Mouse (Mus musculus): Measurements from ENCODE around the gene Stac. TPM values are rescaled to one million over a fixed set of nuclear protein-coding genes. Genes with fewer than 3 reads are reported as not detected.

The Stac gene
- polyA plus RNA-seq, 1 experiment from 2014 or later = 0.35 TPM

DNA sequence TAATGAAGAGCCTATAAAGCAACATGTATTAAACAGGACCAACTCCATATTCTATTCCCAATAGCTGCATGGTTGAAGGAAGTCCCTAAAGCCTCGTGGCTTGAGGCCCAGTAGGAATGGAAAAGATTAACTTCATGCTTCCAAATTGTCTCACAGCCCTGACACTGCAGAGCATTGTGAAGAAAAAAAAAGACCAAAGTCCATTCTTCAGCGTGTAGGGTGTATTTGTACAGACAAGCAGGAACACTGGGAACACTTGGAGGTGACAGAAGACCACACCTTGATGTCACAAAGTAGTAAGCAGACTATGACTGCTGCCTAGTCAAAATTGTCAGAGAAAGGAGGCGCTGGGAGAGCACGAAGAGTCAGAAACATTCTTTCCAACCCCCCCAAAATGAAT lies 45.9 kb downstream of the Stac start:
- Histone ChIP-seq H3K4me3 (ENCODE audit: low read depth, low read length) (no peak overlapping the region), H3K27ac (replicated peaks; ENCODE audit: low read depth, low read length) (no peak overlapping the region), H3K9me3 (replicated peaks; ENCODE audit: control insufficient read depth, low read length) (no peaks in the 10 kb centered on the region), H3K36me3 (replicated peaks; ENCODE audit: control insufficient read depth, insufficient read depth, low read depth, low read length) (no peaks in the 10 kb centered on the region), H3K27me3 (ENCODE audit: control insufficient read depth, insufficient read depth, low read length) (no peaks in the 10 kb centered on the region), H3K4me2 (ENCODE audit: low read depth, low read length) (no peak overlapping the region), H3K4me1 (ENCODE audit: control insufficient read depth, insufficient read depth, low read length) (no peaks in the 10 kb centered on the region), H3K9ac (replicated peaks; ENCODE audit: low read length) (no peak overlapping the region)
- ATAC-seq (replicated peaks; ENCODE audit: insufficient number of reproducible peaks, low FRiP score, low TSS enrichment, low read depth) (no peak), DNase-seq (ENCODE audit: low spot score) (no peak)
- 73% methylated on average over 4 of the region's 4 CpGs for WGBS

DNA sequence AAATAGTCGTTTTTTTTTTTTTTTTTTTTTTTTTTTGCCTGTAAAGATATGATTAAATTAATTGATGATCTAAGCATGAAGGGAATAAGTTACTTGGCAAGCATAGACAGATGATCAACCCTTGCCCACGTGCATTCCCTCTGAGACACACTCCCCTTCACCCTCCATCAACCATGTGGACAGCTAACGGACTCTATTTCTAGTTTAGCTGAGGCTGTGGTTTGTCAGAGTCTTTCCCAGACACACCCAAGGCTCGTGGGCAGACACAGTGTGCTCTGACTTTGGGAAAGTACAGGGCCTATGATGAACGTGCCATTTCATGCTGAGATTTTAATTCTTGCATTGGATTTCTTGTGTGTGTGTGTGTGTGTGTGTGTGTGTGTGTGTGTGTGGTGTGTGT lies 46.8 kb downstream of the Stac start:
- no peak overlapping the region for H3K27ac ChIP-seq (replicated peaks; ENCODE audit: low read depth, low read length)
- 72% methylated on average over 5 of the region's 5 CpGs for WGBS
- no peak overlapping the region for H3K4me3 ChIP-seq (ENCODE audit: low read depth, low read length)
- H3K27me3 ChIP-seq (ENCODE audit: control insufficient read depth, insufficient read depth, low read length) = no peaks in the 10 kb centered on the region
- H3K36me3 ChIP-seq (replicated peaks; ENCODE audit: control insufficient read depth, insufficient read depth, low read depth, low read length) = no peaks in the 10 kb centered on the region
- DNase-seq (ENCODE audit: low spot score) (no peak), ATAC-seq (replicated peaks; ENCODE audit: insufficient number of reproducible peaks, low FRiP score, low TSS enrichment, low read depth) (no peak)
- no peak overlapping the region for H3K4me2 ChIP-seq (ENCODE audit: low read depth, low read length)
- no peaks in the 10 kb centered on the region for H3K9me3 ChIP-seq (replicated peaks; ENCODE audit: control insufficient read depth, low read length)
- no peaks in the 10 kb centered on the region for H3K4me1 ChIP-seq (ENCODE audit: control insufficient read depth, insufficient read depth, low read length)
- H3K9ac ChIP-seq (replicated peaks; ENCODE audit: low read length) = no peak overlapping the region

DNA sequence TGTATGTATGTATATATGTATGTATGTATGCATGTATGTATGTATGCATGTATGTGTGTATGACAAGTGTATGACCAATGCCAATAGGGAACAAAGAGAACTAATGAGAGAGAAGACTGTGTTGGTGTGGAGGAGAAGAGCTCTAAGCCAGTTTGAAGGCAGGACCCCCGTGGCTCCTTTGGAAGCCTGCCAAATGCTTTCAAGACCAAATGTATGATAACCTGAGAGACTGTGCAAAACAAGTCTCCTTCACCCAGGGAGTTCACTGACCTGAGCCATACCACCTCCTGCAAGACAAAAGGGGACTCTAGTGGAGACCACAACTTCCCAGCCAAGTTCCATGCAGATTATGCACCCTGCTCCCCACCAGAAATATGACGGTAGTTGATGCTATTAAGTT lies 52.5 kb downstream of the Stac start:
- no peak overlapping the region for H3K4me2 ChIP-seq (ENCODE audit: low read depth, low read length)
- H3K36me3 ChIP-seq (replicated peaks; ENCODE audit: control insufficient read depth, insufficient read depth, low read depth, low read length) = no peaks in the 10 kb centered on the region
- no peak for ATAC-seq (replicated peaks; ENCODE audit: insufficient number of reproducible peaks, low FRiP score, low TSS enrichment, low read depth)
- no peak overlapping the region for H3K9ac ChIP-seq (replicated peaks; ENCODE audit: low read length)
- no peak overlapping the region for H3K4me3 ChIP-seq (ENCODE audit: low read depth, low read length)
- WGBS = 77% methylated on average over 2 of the region's 2 CpGs
- DNase-seq (ENCODE audit: low spot score) = no peak
- no peaks in the 10 kb centered on the region for H3K9me3 ChIP-seq (replicated peaks; ENCODE audit: control insufficient read depth, low read length)
- no peak overlapping the region for H3K27ac ChIP-seq (replicated peaks; ENCODE audit: low read depth, low read length)
- no peaks in the 10 kb centered on the region for H3K27me3 ChIP-seq (ENCODE audit: control insufficient read depth, insufficient read depth, low read length)
- no peaks in the 10 kb centered on the region for H3K4me1 ChIP-seq (ENCODE audit: control insufficient read depth, insufficient read depth, low read length)

DNA sequence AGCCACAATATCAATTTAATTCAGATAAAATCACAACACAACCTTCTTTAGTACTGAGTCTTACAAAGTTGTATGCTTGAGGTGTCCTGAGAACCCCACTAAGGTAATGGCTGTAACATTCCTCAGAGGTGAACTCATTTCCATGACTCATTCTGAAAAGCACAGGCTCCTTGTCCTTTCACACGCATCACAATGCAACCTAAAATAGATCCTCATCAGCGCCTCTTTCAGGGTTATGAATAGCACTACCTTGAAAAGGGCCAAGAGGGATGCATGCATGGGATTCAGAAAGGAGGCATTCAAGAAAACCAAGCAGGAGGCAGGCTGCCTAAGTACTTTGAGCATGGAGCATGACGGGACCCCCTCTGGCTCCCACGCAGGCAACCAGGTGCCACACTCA lies 57.3 kb downstream of the Stac start:
- no peak for DNase-seq (ENCODE audit: low spot score)
- Histone ChIP-seq H3K4me2 (ENCODE audit: low read depth, low read length) (no peak overlapping the region), H3K4me3 (ENCODE audit: low read depth, low read length) (no peak overlapping the region), H3K4me1 (ENCODE audit: control insufficient read depth, insufficient read depth, low read length) (no peaks in the 10 kb centered on the region), H3K36me3 (replicated peaks; ENCODE audit: control insufficient read depth, insufficient read depth, low read depth, low read length) (no peaks in the 10 kb centered on the region), H3K27ac (replicated peaks; ENCODE audit: low read depth, low read length) (no peak overlapping the region), H3K9ac (replicated peaks; ENCODE audit: low read length) (no peak overlapping the region), H3K27me3 (ENCODE audit: control insufficient read depth, insufficient read depth, low read length) (no peaks in the 10 kb centered on the region), H3K9me3 (replicated peaks; ENCODE audit: control insufficient read depth, low read length) (no peaks in the 10 kb centered on the region)
- WGBS = 68% methylated on average over 4 of the region's 4 CpGs
- ATAC-seq (replicated peaks; ENCODE audit: insufficient number of reproducible peaks, low FRiP score, low TSS enrichment, low read depth) = no peak

- no peak overlapping the region for H3K9ac ChIP-seq (replicated peaks; ENCODE audit: low read length)
- no peak overlapping the region for H3K27ac ChIP-seq (replicated peaks; ENCODE audit: low read depth, low read length)
- DNase-seq (ENCODE audit: low spot score) = no peak
- H3K4me2 ChIP-seq (ENCODE audit: low read depth, low read length) = no peak overlapping the region
- no peak for ATAC-seq (replicated peaks; ENCODE audit: insufficient number of reproducible peaks, low FRiP score, low TSS enrichment, low read depth)
- no peaks in the 10 kb centered on the region for H3K4me1 ChIP-seq (ENCODE audit: control insufficient read depth, insufficient read depth, low read length)
- H3K9me3 ChIP-seq (replicated peaks; ENCODE audit: control insufficient read depth, low read length) = no peaks in the 10 kb centered on the region
- H3K27me3 ChIP-seq (ENCODE audit: control insufficient read depth, insufficient read depth, low read length) = no peaks in the 10 kb centered on the region
- WGBS = 87% methylated on average over 2 of the region's 2 CpGs
- H3K4me3 ChIP-seq (ENCODE audit: low read depth, low read length) = no peak overlapping the region
- no peaks in the 10 kb centered on the region for H3K36me3 ChIP-seq (replicated peaks; ENCODE audit: control insufficient read depth, insufficient read depth, low read depth, low read length)
Measured at GRCm38 (mm10) chr9:111621191-111621590, 69.0 kb downstream of the Stac start.

DNA sequence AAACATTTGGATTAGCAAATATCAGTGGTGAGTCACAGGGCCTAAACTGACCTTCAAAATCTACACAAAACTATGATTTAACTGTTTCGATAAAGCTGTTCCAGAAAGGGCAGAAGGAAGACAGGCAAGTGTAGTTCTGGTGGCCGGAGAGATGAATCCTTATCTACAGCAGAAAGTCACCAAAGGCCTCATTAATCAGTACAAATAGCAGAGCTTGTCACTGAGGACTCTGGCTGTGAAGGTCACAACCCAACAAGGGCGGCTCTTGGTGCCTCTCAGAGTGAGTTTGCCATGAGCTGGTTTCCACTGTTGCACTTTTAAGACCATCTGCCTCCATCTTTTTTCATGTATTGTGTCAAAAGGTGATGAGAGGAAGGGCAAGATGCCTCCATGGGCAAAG lies 78.8 kb downstream of the Stac start:
- no peak for ATAC-seq (replicated peaks; ENCODE audit: insufficient number of reproducible peaks, low FRiP score, low TSS enrichment, low read depth)
- no peaks in the 10 kb centered on the region for H3K9me3 ChIP-seq (replicated peaks; ENCODE audit: control insufficient read depth, low read length)

DNA sequence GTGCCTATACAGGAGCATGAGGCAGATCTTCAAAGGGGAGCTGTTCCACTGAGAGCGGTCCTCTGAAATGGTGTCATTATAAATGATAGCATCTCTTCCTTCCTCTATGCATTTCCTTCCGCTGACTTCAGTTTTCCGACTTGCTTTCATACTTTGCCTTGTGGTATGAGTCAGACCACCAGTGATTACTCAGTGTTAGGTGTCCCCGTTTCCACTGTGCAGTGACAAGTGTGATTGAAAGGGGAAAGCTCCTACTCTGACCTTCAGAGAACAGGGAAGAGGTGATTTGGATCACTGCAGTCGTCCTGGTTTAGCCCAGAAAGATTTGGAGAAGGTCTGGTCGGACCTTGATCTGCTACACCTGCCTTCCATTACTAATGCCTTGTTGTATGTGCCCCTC lies 81.4 kb downstream of the Stac start:
- Histone ChIP-seq H3K27ac (replicated peaks; ENCODE audit: low read depth, low read length) (no peak overlapping the region), H3K4me1 (ENCODE audit: control insufficient read depth, insufficient read depth, low read length) (no peaks in the 10 kb centered on the region), H3K36me3 (replicated peaks; ENCODE audit: control insufficient read depth, insufficient read depth, low read depth, low read length) (no peaks in the 10 kb centered on the region), H3K9ac (replicated peaks; ENCODE audit: low read length) (no peak overlapping the region), H3K9me3 (replicated peaks; ENCODE audit: control insufficient read depth, low read length) (no peaks in the 10 kb centered on the region), H3K27me3 (ENCODE audit: control insufficient read depth, insufficient read depth, low read length) (no peaks in the 10 kb centered on the region), H3K4me2 (ENCODE audit: low read depth, low read length) (no peak overlapping the region), H3K4me3 (ENCODE audit: low read depth, low read length) (no peak overlapping the region)
- WGBS = 72% methylated on average over 6 of the region's 6 CpGs
- ATAC-seq (replicated peaks; ENCODE audit: insufficient number of reproducible peaks, low FRiP score, low TSS enrichment, low read depth) (no peak), DNase-seq (ENCODE audit: low spot score) (no peak)

More for the DNA sequence above, 78.8 kb downstream of the Stac start:
- WGBS = 88% methylated on average over 3 of the region's 3 CpGs
- Histone ChIP-seq H3K4me1 (ENCODE audit: control insufficient read depth, insufficient read depth, low read length) (no peaks in the 10 kb centered on the region), H3K4me3 (ENCODE audit: low read depth, low read length) (no peak overlapping the region), H3K27me3 (ENCODE audit: control insufficient read depth, insufficient read depth, low read length) (no peaks in the 10 kb centered on the region), H3K4me2 (ENCODE audit: low read depth, low read length) (no peak overlapping the region), H3K27ac (replicated peaks; ENCODE audit: low read depth, low read length) (no peak overlapping the region), H3K36me3 (replicated peaks; ENCODE audit: control insufficient read depth, insufficient read depth, low read depth, low read length) (no peaks in the 10 kb centered on the region), H3K9ac (replicated peaks; ENCODE audit: low read length) (no peak overlapping the region)
- no peak for DNase-seq (ENCODE audit: low spot score)

GRCm38 (mm10) chr9:111606603-111607002 lies 83.5 kb downstream of the Stac start:
- no peaks in the 10 kb centered on the region for H3K4me1 ChIP-seq (ENCODE audit: control insufficient read depth, insufficient read depth, low read length)
- ATAC-seq (replicated peaks; ENCODE audit: insufficient number of reproducible peaks, low FRiP score, low TSS enrichment, low read depth) (no peak), DNase-seq (ENCODE audit: low spot score) (no peak)
- H3K27me3 ChIP-seq (ENCODE audit: control insufficient read depth, insufficient read depth, low read length) = no peaks in the 10 kb centered on the region
- H3K4me3 ChIP-seq (ENCODE audit: low read depth, low read length) = no peak overlapping the region
- H3K9me3 ChIP-seq (replicated peaks; ENCODE audit: control insufficient read depth, low read length) = no peaks in the 10 kb centered on the region
- no peak overlapping the region for H3K4me2 ChIP-seq (ENCODE audit: low read depth, low read length)
- H3K36me3 ChIP-seq (replicated peaks; ENCODE audit: control insufficient read depth, insufficient read depth, low read depth, low read length) = no peaks in the 10 kb centered on the region
- 93% methylated on average over 8 of the region's 8 CpGs for WGBS
- no peak overlapping the region for H3K9ac ChIP-seq (replicated peaks; ENCODE audit: low read length)
- no peak overlapping the region for H3K27ac ChIP-seq (replicated peaks; ENCODE audit: low read depth, low read length)

Data from embryonic facial prominence, embryonic 11.5 days (tissue).